Mouse (Mus musculus): ENCODE results near the gene Rfx7. TPM values are rescaled to one million over a fixed set of nuclear protein-coding genes. Genes with fewer than 3 reads are reported as not detected.

Gene Rfx7
- polyA plus RNA-seq, 1 experiment from 2014 or later = 7.0 TPM

DNA sequence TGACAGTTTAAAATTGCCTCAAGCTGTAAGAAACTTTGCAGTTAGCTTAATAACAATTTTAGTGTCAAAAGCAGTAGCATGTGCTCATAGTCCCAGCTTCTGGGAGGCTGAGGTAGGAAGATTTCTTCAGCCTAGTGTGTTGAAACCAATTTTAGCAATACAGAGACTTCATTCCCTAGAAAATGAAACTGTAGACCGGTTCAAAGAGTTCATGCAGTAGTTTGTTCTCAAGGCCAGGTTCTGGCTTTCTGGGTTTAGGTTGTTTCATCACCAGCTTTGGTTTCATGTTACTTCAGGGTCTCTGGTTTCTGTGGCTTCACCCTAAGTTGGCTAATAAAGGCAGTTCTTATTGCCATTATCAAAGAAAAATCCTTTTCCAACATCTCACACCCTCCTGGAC is 91.6 kb downstream of the Rfx7 start:
- Histone ChIP-seq H3K27me3 (ENCODE audit: control insufficient read depth, insufficient read depth, low read length) (no peaks in the 10 kb centered on the region), H3K4me1 (ENCODE audit: control insufficient read depth, insufficient read depth, low read length) (peaks cover 12% of the 10 kb centered on the region), H3K36me3 (ENCODE audit: control insufficient read depth, insufficient read depth) (peaks cover 3% of the 10 kb centered on the region), H3K27ac (ENCODE audit: low read length) (no peak overlapping the region), H3K9ac (ENCODE audit: low read length) (no peak overlapping the region), H3K4me3 (ENCODE audit: low read length) (no peak overlapping the region), H3K4me2 (ENCODE audit: low read depth, low read length) (no peak overlapping the region), H3K9me3 (replicated peaks; ENCODE audit: control insufficient read depth, low read length) (no peaks in the 10 kb centered on the region)
- ATAC-seq (replicated peaks; ENCODE audit: extremely low read depth, insufficient read depth, low FRiP score) = no peak
- 85% methylated on average over 1 of the region's 1 CpGs for WGBS

GRCm38 (mm10) chr9:72627598-72627997 is 95.6 kb downstream of the Rfx7 start:
- Histone ChIP-seq H3K36me3 (ENCODE audit: control insufficient read depth, insufficient read depth) (no peaks in the 10 kb centered on the region), H3K9me3 (replicated peaks; ENCODE audit: control insufficient read depth, low read length) (no peaks in the 10 kb centered on the region), H3K4me3 (ENCODE audit: low read length) (no peak overlapping the region), H3K9ac (ENCODE audit: low read length) (no peak overlapping the region), H3K27ac (ENCODE audit: low read length) (peak overlapping the region; percentile 96), H3K27me3 (ENCODE audit: control insufficient read depth, insufficient read depth, low read length) (no peaks in the 10 kb centered on the region), H3K4me2 (ENCODE audit: low read depth, low read length) (no peak overlapping the region), H3K4me1 (ENCODE audit: control insufficient read depth, insufficient read depth, low read length) (peaks cover 19% of the 10 kb centered on the region)
- WGBS = 71% methylated on average over 1 of the region's 1 CpGs
- no peak for ATAC-seq (replicated peaks; ENCODE audit: extremely low read depth, insufficient read depth, low FRiP score)

- peak; percentile 95 for ATAC-seq (replicated peaks; ENCODE audit: extremely low read depth, insufficient read depth, low FRiP score)
- 2% methylated on average over 2 of the region's 2 CpGs for WGBS
- Histone ChIP-seq H3K4me3 (ENCODE audit: low read length) (no peak overlapping the region), H3K9ac (ENCODE audit: low read length) (peak overlapping the region; percentile 54; the same call in 1 of the 2 replicates), H3K36me3 (ENCODE audit: control insufficient read depth, insufficient read depth) (no peaks in the 10 kb centered on the region), H3K27me3 (ENCODE audit: control insufficient read depth, insufficient read depth, low read length) (no peaks in the 10 kb centered on the region), H3K27ac (ENCODE audit: low read length) (peak overlapping the region; percentile 96), H3K9me3 (replicated peaks; ENCODE audit: control insufficient read depth, low read length) (no peaks in the 10 kb centered on the region), H3K4me1 (ENCODE audit: control insufficient read depth, insufficient read depth, low read length) (peaks cover 19% of the 10 kb centered on the region), H3K4me2 (ENCODE audit: low read depth, low read length) (peak overlapping the region; percentile 41)
Observed at GRCm38 (mm10) chr9:72628591-72628990, 96.6 kb downstream of the Rfx7 start.

DNA sequence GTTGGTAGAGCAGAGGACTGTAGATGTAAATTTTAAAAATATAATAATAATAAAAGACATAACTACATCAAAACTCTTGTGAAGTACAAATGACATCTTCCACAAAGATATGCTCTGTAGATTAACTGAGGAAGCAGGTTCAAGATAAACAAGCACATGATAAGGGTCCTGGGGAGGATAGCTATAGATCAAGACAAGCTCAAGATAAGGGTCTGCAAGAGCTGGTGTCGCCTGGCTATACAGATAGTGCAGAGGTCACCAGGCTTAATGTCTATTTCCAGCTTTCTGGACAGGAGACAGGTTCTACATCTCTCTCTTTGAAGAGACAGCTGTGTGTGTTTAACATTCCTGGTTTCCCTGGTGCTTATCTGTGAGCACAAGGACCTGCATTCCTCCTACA is 100.2 kb downstream of the Rfx7 start:
- no peak overlapping the region for H3K4me2 ChIP-seq (ENCODE audit: low read depth, low read length)
- no peak overlapping the region for H3K9ac ChIP-seq (ENCODE audit: low read length)
- no peaks in the 10 kb centered on the region for H3K9me3 ChIP-seq (replicated peaks; ENCODE audit: control insufficient read depth, low read length)
- no peak for ATAC-seq (replicated peaks; ENCODE audit: extremely low read depth, insufficient read depth, low FRiP score)
- no peaks in the 10 kb centered on the region for H3K27me3 ChIP-seq (ENCODE audit: control insufficient read depth, insufficient read depth, low read length)
- no peaks in the 10 kb centered on the region for H3K36me3 ChIP-seq (ENCODE audit: control insufficient read depth, insufficient read depth)
- peaks cover 19% of the 10 kb centered on the region for H3K4me1 ChIP-seq (ENCODE audit: control insufficient read depth, insufficient read depth, low read length)
- H3K4me3 ChIP-seq (ENCODE audit: low read length) = no peak overlapping the region
- 15% methylated on average over 1 of the region's 1 CpGs for WGBS
- peak overlapping the region; percentile 62; the same call in 1 of the 2 replicates for H3K27ac ChIP-seq (ENCODE audit: low read length)

- Histone ChIP-seq H3K36me3 (ENCODE audit: control insufficient read depth, insufficient read depth) (no peaks in the 10 kb centered on the region), H3K27ac (ENCODE audit: low read length) (no peak overlapping the region), H3K4me2 (ENCODE audit: low read depth, low read length) (no peak overlapping the region), H3K4me3 (ENCODE audit: low read length) (no peak overlapping the region), H3K27me3 (ENCODE audit: control insufficient read depth, insufficient read depth, low read length) (no peaks in the 10 kb centered on the region), H3K9me3 (replicated peaks; ENCODE audit: control insufficient read depth, low read length) (no peaks in the 10 kb centered on the region), H3K9ac (ENCODE audit: low read length) (no peak overlapping the region), H3K4me1 (ENCODE audit: control insufficient read depth, insufficient read depth, low read length) (peaks cover 13% of the 10 kb centered on the region)
- no peak for ATAC-seq (replicated peaks; ENCODE audit: extremely low read depth, insufficient read depth, low FRiP score)
Observed at GRCm38 (mm10) chr9:72635134-72635533, 103.1 kb downstream of the Rfx7 start.

DNA sequence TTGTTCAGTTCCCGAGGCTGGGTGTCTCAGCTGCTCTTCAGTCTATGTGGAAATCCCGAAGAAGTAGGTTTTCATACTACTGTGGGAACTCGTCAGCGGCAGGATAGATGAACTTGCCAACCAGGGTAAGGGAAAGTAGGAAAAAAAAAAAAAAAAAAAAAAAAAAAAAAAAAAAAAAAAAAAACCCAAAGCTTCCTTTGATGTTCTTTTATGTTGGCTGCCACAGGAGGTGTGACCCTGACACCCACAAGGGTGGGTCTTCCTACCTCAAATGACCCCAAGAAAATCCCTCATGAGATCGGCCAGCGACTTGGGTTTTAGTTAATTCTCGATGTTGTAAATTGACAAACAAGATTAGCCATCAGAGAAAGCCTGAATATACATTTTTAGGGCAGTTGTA is 104.5 kb downstream of the Rfx7 start:
- no peaks in the 10 kb centered on the region for H3K36me3 ChIP-seq (ENCODE audit: control insufficient read depth, insufficient read depth)
- no peaks in the 10 kb centered on the region for H3K27me3 ChIP-seq (ENCODE audit: control insufficient read depth, insufficient read depth, low read length)
- H3K4me1 ChIP-seq (ENCODE audit: control insufficient read depth, insufficient read depth, low read length) = peaks cover 26% of the 10 kb centered on the region
- ATAC-seq (replicated peaks; ENCODE audit: extremely low read depth, insufficient read depth, low FRiP score) = no peak
- H3K9ac ChIP-seq (ENCODE audit: low read length) = no peak overlapping the region
- no peak overlapping the region for H3K27ac ChIP-seq (ENCODE audit: low read length)
- no peak overlapping the region for H3K4me3 ChIP-seq (ENCODE audit: low read length)
- H3K4me2 ChIP-seq (ENCODE audit: low read depth, low read length) = no peak overlapping the region
- H3K9me3 ChIP-seq (replicated peaks; ENCODE audit: control insufficient read depth, low read length) = no peaks in the 10 kb centered on the region
- WGBS = 86% methylated on average over 7 of the region's 7 CpGs

DNA sequence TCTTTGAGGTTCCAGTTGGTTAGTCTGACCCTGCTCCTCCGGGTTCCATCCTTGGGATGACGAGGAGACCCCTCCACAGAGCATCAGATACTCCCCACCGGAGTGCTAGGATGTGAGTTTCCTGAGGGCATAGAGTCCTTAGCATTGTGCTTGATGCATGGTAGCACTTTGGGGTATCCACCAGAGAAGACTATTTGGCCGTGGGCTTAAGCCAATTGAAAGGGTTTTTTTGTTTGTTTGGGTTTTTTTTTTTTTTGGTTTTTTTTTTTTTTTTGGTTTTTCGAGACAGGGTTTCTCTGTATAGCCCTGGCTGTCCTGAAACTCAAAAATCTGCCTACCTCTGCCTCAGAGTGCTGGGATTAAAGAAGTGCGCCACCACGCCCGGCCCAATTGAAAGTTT is 105.2 kb downstream of the Rfx7 start:
- no peaks in the 10 kb centered on the region for H3K36me3 ChIP-seq (ENCODE audit: control insufficient read depth, insufficient read depth)
- WGBS = 87% methylated on average over 8 of the region's 8 CpGs
- no peaks in the 10 kb centered on the region for H3K27me3 ChIP-seq (ENCODE audit: control insufficient read depth, insufficient read depth, low read length)
- H3K9me3 ChIP-seq (replicated peaks; ENCODE audit: control insufficient read depth, low read length) = no peaks in the 10 kb centered on the region
- no peak overlapping the region for H3K4me2 ChIP-seq (ENCODE audit: low read depth, low read length)
- H3K9ac ChIP-seq (ENCODE audit: low read length) = no peak overlapping the region
- H3K27ac ChIP-seq (ENCODE audit: low read length) = no peak overlapping the region
- H3K4me1 ChIP-seq (ENCODE audit: control insufficient read depth, insufficient read depth, low read length) = peaks cover 25% of the 10 kb centered on the region
- no peak overlapping the region for H3K4me3 ChIP-seq (ENCODE audit: low read length)
- ATAC-seq (replicated peaks; ENCODE audit: extremely low read depth, insufficient read depth, low FRiP score) = no peak

DNA sequence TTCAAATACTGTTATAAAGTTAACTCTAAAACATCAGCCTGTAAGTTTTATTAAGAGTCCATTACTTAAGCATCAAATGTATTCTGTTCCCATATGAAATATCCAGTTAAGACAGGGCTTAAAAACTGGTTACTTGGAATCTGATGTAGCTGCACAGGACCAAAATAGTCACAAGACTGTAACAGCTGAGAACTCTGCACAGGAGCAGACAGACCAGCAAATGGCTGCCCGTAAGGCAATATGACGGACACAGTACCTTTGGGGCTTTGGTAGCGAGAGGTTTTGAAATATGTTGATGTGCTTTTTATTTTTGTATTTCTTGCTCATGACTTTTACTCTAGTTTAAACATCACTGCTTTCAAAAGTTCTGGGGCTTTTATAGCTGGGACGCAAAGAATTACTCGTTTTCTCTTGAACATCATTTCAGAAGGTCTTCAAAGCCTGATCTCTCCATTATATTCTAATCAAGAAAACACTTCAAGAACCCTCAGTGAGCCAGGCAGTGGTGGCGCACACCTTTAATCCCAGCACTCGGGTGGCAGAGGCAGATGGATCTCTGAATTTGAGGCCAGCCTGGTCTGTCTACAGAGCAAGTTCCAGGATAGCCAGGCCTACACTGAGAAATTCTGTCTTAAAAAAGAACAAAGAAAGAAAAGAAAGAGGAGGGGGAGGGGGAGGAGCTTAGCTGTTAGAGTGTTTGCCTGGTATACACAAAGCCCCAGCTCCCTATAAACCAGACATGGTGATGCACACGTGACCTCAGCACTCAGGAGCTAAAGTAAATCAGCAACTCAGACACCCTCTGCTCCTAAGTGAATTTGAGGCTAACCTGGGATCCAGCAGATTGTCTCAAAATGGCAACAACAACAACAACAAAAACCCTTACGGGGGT is 107.2 kb downstream of the Rfx7 start:
- Histone ChIP-seq H3K27me3 (ENCODE audit: control insufficient read depth, insufficient read depth, low read length) (no peaks in the 10 kb centered on the region), H3K4me2 (ENCODE audit: low read depth, low read length) (peak overlapping the region; percentile 79), H3K4me3 (ENCODE audit: low read length) (peak overlapping the region; percentile 50), H3K9ac (ENCODE audit: low read length) (peak overlapping the region; percentile 73), H3K27ac (ENCODE audit: low read length) (peak overlapping the region; percentile 99), H3K9me3 (replicated peaks; ENCODE audit: control insufficient read depth, low read length) (no peaks in the 10 kb centered on the region), H3K4me1 (ENCODE audit: control insufficient read depth, insufficient read depth, low read length) (peaks cover 27% of the 10 kb centered on the region), H3K36me3 (ENCODE audit: control insufficient read depth, insufficient read depth) (no peaks in the 10 kb centered on the region)
- WGBS = 42% methylated on average over 9 of the region's 9 CpGs
- ATAC-seq (replicated peaks; ENCODE audit: extremely low read depth, insufficient read depth, low FRiP score) = peak; percentile 52

- ATAC-seq (replicated peaks; ENCODE audit: extremely low read depth, insufficient read depth, low FRiP score) = peak; percentile 95
- 2% methylated on average over 27 of the region's 27 CpGs for WGBS
- H3K4me1 ChIP-seq (ENCODE audit: control insufficient read depth, insufficient read depth, low read length) = peaks cover 27% of the 10 kb centered on the region
- H3K4me3 ChIP-seq (ENCODE audit: low read length) = peak overlapping the region; percentile 50
- peak overlapping the region; percentile 79 for H3K4me2 ChIP-seq (ENCODE audit: low read depth, low read length)
- H3K9ac ChIP-seq (ENCODE audit: low read length) = peak overlapping the region; percentile 73
- no peaks in the 10 kb centered on the region for H3K36me3 ChIP-seq (ENCODE audit: control insufficient read depth, insufficient read depth)
- no peaks in the 10 kb centered on the region for H3K9me3 ChIP-seq (replicated peaks; ENCODE audit: control insufficient read depth, low read length)
- H3K27me3 ChIP-seq (ENCODE audit: control insufficient read depth, insufficient read depth, low read length) = no peaks in the 10 kb centered on the region
- H3K27ac ChIP-seq (ENCODE audit: low read length) = peak overlapping the region; percentile 99
Observed at GRCm38 (mm10) chr9:72639843-72640621, 108.0 kb downstream of the Rfx7 start.
